Mouse (Mus musculus) C2C12 (cell line): ENCODE measurements around the gene Plin2.

Experiments used
- CEBPB ChIP-seq: IDR thresholded peaks from one replicate; pipeline ENCODE4 v1.6.1; 2011; ENCODE audit warnings: low read depth, mild to moderate bottlenecking, control low read depth, moderate library complexity
- CTCF ChIP-seq: IDR thresholded peaks from one replicate; pipeline ENCODE4 v1.5.1; 2011; ENCODE audit not compliant: control insufficient read depth, insufficient read depth, insufficient read length
- FOSL1 ChIP-seq: IDR thresholded peaks from one replicate; pipeline ENCODE4 v1.8.0; 2011; ENCODE audit warnings: mild to moderate bottlenecking, low read length; ENCODE audit not compliant: poor library complexity, insufficient read depth, severe bottlenecking
- MAX ChIP-seq: IDR thresholded peaks from one replicate; pipeline ENCODE4 v1.6.1; 2011; ENCODE audit warnings: mild to moderate bottlenecking, control low read depth
- MYOG ChIP-seq: IDR thresholded peaks from one replicate; pipeline ENCODE4 v1.6.1; 2011; ENCODE audit not compliant: control insufficient read depth, insufficient read length; ENCODE audit errors: extremely low read depth
- USF1 ChIP-seq: IDR thresholded peaks from one replicate; pipeline ENCODE4 v1.6.1; 2011; ENCODE audit warnings: low read depth, mild to moderate bottlenecking, control low read depth, moderate library complexity

DNA sequence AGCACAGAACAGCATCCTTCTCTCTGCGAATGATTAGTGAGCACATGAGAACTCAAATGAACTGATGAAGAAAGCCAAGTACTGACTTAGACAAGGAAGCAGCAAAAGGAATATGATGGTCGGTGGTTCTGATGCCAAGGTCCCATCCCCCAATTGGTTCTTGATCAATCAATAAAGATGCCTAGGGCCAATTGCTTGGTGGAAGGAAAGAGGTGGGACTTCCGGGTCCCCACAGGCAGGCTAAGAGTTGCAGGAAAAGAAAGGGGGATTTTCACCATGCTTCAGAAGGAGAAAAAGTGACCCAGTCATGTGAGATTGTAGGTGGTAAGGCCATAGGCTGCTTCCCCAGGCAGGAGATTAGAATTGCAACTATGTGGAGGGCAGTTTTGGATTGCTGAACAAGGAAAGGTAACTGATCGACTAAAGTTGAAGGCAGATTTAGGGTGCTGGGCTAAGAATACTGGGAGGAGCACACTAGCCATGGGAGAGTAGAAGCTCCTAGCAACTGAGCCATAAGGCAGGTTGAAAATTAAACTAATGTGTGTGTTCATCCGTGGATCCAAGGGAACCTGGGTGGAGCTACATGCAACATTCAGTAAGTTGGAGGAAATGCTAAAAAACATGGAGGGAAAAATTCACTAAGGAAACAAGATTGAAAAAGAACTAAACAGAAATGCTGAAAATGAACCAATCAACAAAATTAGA lies 29.5 kb upstream of the Plin2 start:
- no peak for TF ChIP-seq CTCF
- TF ChIP-seq FOSL1: no peak
- no peak for TF ChIP-seq CEBPB
- no peak for TF ChIP-seq MAX
- TF ChIP-seq USF1: no peak
- no peak for TF ChIP-seq MYOG
